Mouse (Mus musculus) forebrain, embryonic 12.5 days (tissue): ENCODE measurements around the gene Safb2. TPM values are rescaled to one million over a fixed set of nuclear protein-coding genes. Genes with fewer than 3 reads are reported as not detected.
A peak's percentile ranks its signal among the peaks of the same experiment; 100 is the strongest.
"Not testable (repeated sequence)": the region's sequence is repeated elsewhere in the genome, so short reads cannot be mapped to it uniquely, and the experiment has no call there.

Experiments used
- ATAC-seq: fragments of 200-750 bp; cut with Nextera tagmentation; 2 replicates; pipeline ENCODE4 v1.8.0; 2017; ENCODE audit warnings: moderate TSS enrichment; ENCODE audit not compliant: low FRiP score
- H3K27ac ChIP-seq: fragments of 300-500 bp; sonication (generic); 2 replicates; pipeline ENCODE4 v1.5.1; 2016; ENCODE audit warnings: mild to moderate bottlenecking
- H3K27me3 ChIP-seq: fragments of 300-500 bp; sonication (generic); 2 replicates; pipeline ENCODE4 v1.6.1; 2016; ENCODE audit warnings: mild to moderate bottlenecking
- H3K36me3 ChIP-seq: fragments of 300-500 bp; sonication (generic); replicated peaks from 2 replicates; pipeline ENCODE4 v1.6.1; 2016; ENCODE audit warnings: mild to moderate bottlenecking
- H3K4me1 ChIP-seq: fragments of 300-500 bp; sonication (generic); 2 replicates; pipeline ENCODE4 v1.6.1; 2016
- H3K4me2 ChIP-seq: fragments of 300-500 bp; sonication (generic); 2 replicates; pipeline ENCODE4 v1.6.1; 2016; ENCODE audit warnings: mild to moderate bottlenecking, moderate library complexity
- H3K4me3 ChIP-seq: fragments of 300-500 bp; sonication (generic); replicated peaks from 2 replicates; pipeline ENCODE4 v1.5.1; 2016; ENCODE audit warnings: mild to moderate bottlenecking
- H3K9ac ChIP-seq: fragments of 300-500 bp; sonication (generic); 2 replicates; pipeline ENCODE4 v1.6.1; 2016; ENCODE audit warnings: mild to moderate bottlenecking
- H3K9me3 ChIP-seq: fragments of 300-500 bp; sonication (generic); 2 replicates; pipeline ENCODE4 v1.6.1; 2016
- WGBS: fragments of 180-500 bp; shearing (Covaris S2); methylation state at CpG from one replicate; pipeline ENCODE4 v1.1.7; 2016; 5-methylcytosine and 5-hydroxymethylcytosine counted together
- polyA plus RNA-seq: library from polyadenylated mRNA; unstranded; fragments of >200 nt; fragmentation: Nextera tagmentation; extraction: Ambion mirVana; gene quantifications from 2 replicates; pipeline ENCODE4 v1.2.1, GENCODE M21; 2016

Gene Safb2
- 100 and 104 TPM in 2 replicates for polyA plus RNA-seq

GRCm38 (mm10) chr17:56584257-56585130 lies at the start of gene Safb2, which contains the start of gene Safb:
TSS of gene Safb2 (minus strand) at chr17:56584585.
TSS of gene Safb (plus strand) at chr17:56584825.
- Histone ChIP-seq H3K27ac (peak within 1 kb of the TSS; percentile 95), H3K4me3 (peak within 1 kb of the TSS; percentile 93), H3K27me3 (no peaks in the 10 kb centered on the region), H3K9me3 (no peaks in the 10 kb centered on the region), H3K4me2 (peak within 1 kb of the TSS; percentile 97), H3K9ac (peak within 1 kb of the TSS; percentile 91), H3K36me3 (peaks cover 68% of the 10 kb centered on the region), H3K4me1 (peaks cover 57% of the 10 kb centered on the region)
- under 1% methylated on average over 84 of the region's 101 CpGs for WGBS
- peak; percentile 95 for ATAC-seq

- H3K36me3 ChIP-seq: no peaks in the 10 kb centered on the region
- no peak for ATAC-seq
- no peak overlapping the region for H3K4me3 ChIP-seq
- no peak overlapping the region for H3K9ac ChIP-seq
- H3K27me3 ChIP-seq: 0 out of 2 replicates have a peak, but pooled peaks cover 2% of the 10 kb centered on the region
- WGBS: 92% methylated on average over 6 of the region's 6 CpGs
- no peaks in the 10 kb centered on the region for H3K4me1 ChIP-seq
- no peak overlapping the region for H3K4me2 ChIP-seq
- no peaks in the 10 kb centered on the region for H3K9me3 ChIP-seq
- H3K27ac ChIP-seq: no peak overlapping the region
Observed at GRCm38 (mm10) chr17:56634023-56634422, 49.6 kb upstream of the Safb2 start.

GRCm38 (mm10) chr17:56631807-56632206 lies 47.4 kb upstream of the Safb2 start:
- 62% methylated on average over 4 of the region's 4 CpGs for WGBS
- no peak for ATAC-seq

GRCm38 (mm10) chr17:56629800-56630781 lies 45.7 kb upstream of the Safb2 start:
- not testable (repeated sequence) for H3K9me3 ChIP-seq, H3K4me3 ChIP-seq, H3K9ac ChIP-seq, H3K36me3 ChIP-seq, H3K27me3 ChIP-seq, H3K4me2 ChIP-seq, ATAC-seq, H3K27ac ChIP-seq
- WGBS: 88% methylated on average over 27 of the region's 27 CpGs
- H3K4me1 ChIP-seq: peaks cover 23% of the 10 kb centered on the region

More at GRCm38 (mm10) chr17:56631807-56632206, 47.4 kb upstream of the Safb2 start:
- Histone ChIP-seq H3K9ac (no peak overlapping the region), H3K4me3 (no peak overlapping the region), H3K27ac (no peak overlapping the region), H3K4me2 (no peak overlapping the region), H3K36me3 (no peaks in the 10 kb centered on the region), H3K4me1 (peaks cover 11% of the 10 kb centered on the region), H3K27me3 (peaks cover 6% of the 10 kb centered on the region; the same call in 1 of the 2 replicates), H3K9me3 (no peaks in the 10 kb centered on the region)

GRCm38 (mm10) chr17:56627530-56628277 lies 43.3 kb upstream of the Safb2 start, which contains the start of gene Catsperd:
TSS of gene Catsperd (plus strand) at chr17:56628143.
- Histone ChIP-seq H3K27ac (peak within 1 kb of the TSS; percentile 14; the same call in 1 of the 2 replicates), H3K27me3 (peaks cover 6% of the 10 kb centered on the region; the same call in 1 of the 2 replicates), H3K9me3 (no peaks in the 10 kb centered on the region), H3K4me2 (peak within 1 kb of the TSS; percentile 97), H3K4me1 (peaks cover 27% of the 10 kb centered on the region), H3K4me3 (peak within 1 kb of the TSS; percentile 82), H3K36me3 (peaks cover 19% of the 10 kb centered on the region), H3K9ac (peak within 1 kb of the TSS; percentile 17)
- peak; percentile 35 for ATAC-seq
- 9% methylated on average over 26 of the region's 26 CpGs for WGBS

GRCm38 (mm10) chr17:56626754-56627470 lies 42.5 kb upstream of the Safb2 start, which contains the start of gene Lonp1:
TSS of gene Lonp1 (minus strand) at chr17:56626887.
- H3K27ac ChIP-seq: peak within 1 kb of the TSS; percentile 57
- under 1% methylated on average over 51 of the region's 51 CpGs for WGBS
- H3K9ac ChIP-seq: peak within 1 kb of the TSS; percentile 78
- peak within 1 kb of the TSS; percentile 82 for H3K4me3 ChIP-seq
- peaks cover 27% of the 10 kb centered on the region for H3K4me1 ChIP-seq
- H3K9me3 ChIP-seq: no peaks in the 10 kb centered on the region
- peaks cover 6% of the 10 kb centered on the region; the same call in 1 of the 2 replicates for H3K27me3 ChIP-seq
- peak within 1 kb of the TSS; percentile 97 for H3K4me2 ChIP-seq
- peak; percentile 95 for ATAC-seq
- peaks cover 26% of the 10 kb centered on the region for H3K36me3 ChIP-seq

GRCm38 (mm10) chr17:56626260-56626659 lies 41.9 kb upstream of the Safb2 start:
- Histone ChIP-seq H3K4me2 (peak overlapping the region; percentile 97), H3K27ac (peak overlapping the region; percentile 57; the same call in 1 of the 2 replicates), H3K9me3 (no peaks in the 10 kb centered on the region), H3K9ac (peak overlapping the region; percentile 78), H3K27me3 (peaks cover 6% of the 10 kb centered on the region; the same call in 1 of the 2 replicates), H3K36me3 (peaks cover 33% of the 10 kb centered on the region), H3K4me3 (peak overlapping the region; percentile 82), H3K4me1 (peaks cover 27% of the 10 kb centered on the region)
- 1% methylated on average over 32 of the region's 32 CpGs for WGBS
- ATAC-seq: no peak

- Histone ChIP-seq H3K36me3 (peaks cover 40% of the 10 kb centered on the region), H3K4me2 (peak overlapping the region; percentile 97), H3K4me3 (peak overlapping the region; percentile 82; the same call in 1 of the 2 replicates), H3K4me1 (peaks cover 27% of the 10 kb centered on the region), H3K9ac (no peak overlapping the region), H3K27ac (no peak overlapping the region), H3K27me3 (peaks cover 6% of the 10 kb centered on the region; the same call in 1 of the 2 replicates), H3K9me3 (no peaks in the 10 kb centered on the region)
- WGBS: 86% methylated on average over 3 of the region's 3 CpGs
- no peak for ATAC-seq
Observed at GRCm38 (mm10) chr17:56625495-56625894, 41.1 kb upstream of the Safb2 start.

- WGBS: 92% methylated on average over 8 of the region's 8 CpGs
- Histone ChIP-seq H3K36me3 (peaks cover 86% of the 10 kb centered on the region), H3K9me3 (no peaks in the 10 kb centered on the region), H3K27ac (no peak overlapping the region), H3K4me2 (no peak overlapping the region), H3K27me3 (no peaks in the 10 kb centered on the region), H3K4me1 (peaks cover 17% of the 10 kb centered on the region), H3K4me3 (no peak overlapping the region), H3K9ac (no peak overlapping the region)
- ATAC-seq: no peak
Observed at GRCm38 (mm10) chr17:56617628-56618027, 33.2 kb upstream of the Safb2 start.

GRCm38 (mm10) chr17:56616725-56617124 lies 32.3 kb upstream of the Safb2 start:
- H3K4me3 ChIP-seq: no peak overlapping the region
- H3K9ac ChIP-seq: no peak overlapping the region
- no peaks in the 10 kb centered on the region for H3K27me3 ChIP-seq
- no peak overlapping the region for H3K27ac ChIP-seq
- H3K36me3 ChIP-seq: peaks cover 77% of the 10 kb centered on the region
- H3K4me2 ChIP-seq: no peak overlapping the region
- 73% methylated on average over 3 of the region's 3 CpGs for WGBS
- ATAC-seq: no peak
- peaks cover 17% of the 10 kb centered on the region for H3K4me1 ChIP-seq
- H3K9me3 ChIP-seq: no peaks in the 10 kb centered on the region
